Mouse (Mus musculus): Measurements from ENCODE around the gene Zfp654. TPM values are rescaled to one million over a fixed set of nuclear protein-coding genes. Genes with fewer than 3 reads are reported as not detected.

Zfp654 gene
- total and polyA plus RNA-seq, 2 experiments from 2014 or later = 3.3 to 8.9 TPM

DNA sequence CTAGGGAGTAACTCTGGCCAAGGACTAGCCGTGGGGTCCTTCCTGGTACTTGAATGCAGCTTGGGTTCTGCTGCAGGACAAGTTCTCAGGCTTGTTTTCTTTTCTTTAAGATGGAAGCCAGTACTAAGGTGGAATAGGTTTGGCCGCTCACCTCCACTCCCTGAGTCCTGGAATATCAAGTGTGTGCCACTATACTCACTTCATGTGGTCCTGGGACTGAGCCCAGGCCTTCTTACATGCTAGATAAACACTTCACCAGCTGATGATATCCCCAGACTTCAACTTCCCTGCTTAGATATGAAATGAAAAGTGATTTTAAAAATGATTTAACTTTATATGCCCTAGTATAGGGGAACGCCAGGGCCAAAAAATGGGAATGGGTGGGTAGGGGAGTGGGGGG is 25.9 kb upstream of the Zfp654 start:
- 81% methylated on average over 3 of the region's 3 CpGs for whole genome bisulfite sequencing
- ATAC-seq (ENCODE audit: insufficient read depth, low read depth) (no peak), DNase-seq (ENCODE audit: low spot score) (no peak)
- H3K27me3 ChIP-seq (ENCODE audit: control insufficient read depth, insufficient read depth, low read length) = no peaks in the 10 kb centered on the region
- no peaks in the 10 kb centered on the region for H3K4me1 ChIP-seq (ENCODE audit: control insufficient read depth, insufficient read depth)
- H3K27ac ChIP-seq (ENCODE audit: low read depth) = no peak overlapping the region
- no peak overlapping the region for H3K4me3 ChIP-seq (ENCODE audit: low read depth, low read length)
- H3K9ac ChIP-seq (replicated peaks; ENCODE audit: low read depth, low read length) = no peak overlapping the region
- H3K9me3 ChIP-seq (replicated peaks; ENCODE audit: control insufficient read depth, low read length) = no peaks in the 10 kb centered on the region
- no peak for TF ChIP-seq EP300 (IDR thresholded peaks at IDR 0.05; ENCODE audit: low read depth)
- no peak for TF ChIP-seq CTCF (IDR thresholded peaks at IDR 0.05; ENCODE audit: low read depth)
- no peaks in the 10 kb centered on the region for H3K36me3 ChIP-seq (replicated peaks; ENCODE audit: control insufficient read depth, insufficient read depth, low read length)
- H3K4me2 ChIP-seq (ENCODE audit: low read depth, low read length) = no peak overlapping the region

DNA sequence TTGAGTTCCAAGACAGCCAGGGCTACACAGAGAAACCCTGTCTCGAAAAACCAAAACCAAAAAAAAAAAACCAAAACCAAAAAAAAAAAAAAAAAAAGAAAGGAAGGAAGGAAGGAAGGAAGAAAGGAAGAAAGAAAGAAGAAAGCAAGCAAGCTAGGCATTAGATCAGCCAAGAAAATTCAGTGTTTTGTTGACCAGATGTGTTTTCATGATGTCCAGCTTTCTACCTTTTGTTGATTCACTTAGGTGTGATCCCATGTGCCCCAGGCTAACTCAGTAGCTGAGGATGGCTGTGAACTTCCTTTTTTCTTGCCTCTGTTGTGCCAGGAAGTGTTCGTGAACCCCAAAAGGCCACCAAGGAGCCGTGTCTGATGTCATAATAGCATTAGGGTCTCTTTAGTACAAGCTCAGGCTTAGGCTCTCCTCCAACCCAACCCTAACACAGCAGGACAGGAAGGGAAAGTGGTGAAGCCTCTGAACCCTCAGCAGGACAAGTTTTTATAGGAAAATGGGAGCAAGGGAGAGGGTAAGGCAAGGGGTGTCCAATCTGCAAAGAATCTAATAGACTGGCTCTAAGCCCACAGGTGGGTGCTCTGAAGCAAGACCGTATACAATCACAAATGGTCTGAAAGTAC is 25.3 kb upstream of the Zfp654 start:
- Histone ChIP-seq H3K27me3 (ENCODE audit: control insufficient read depth, insufficient read depth, low read length) (no peaks in the 10 kb centered on the region), H3K4me3 (ENCODE audit: low read depth, low read length) (no peak overlapping the region), H3K9me3 (replicated peaks; ENCODE audit: control insufficient read depth, low read length) (no peaks in the 10 kb centered on the region), H3K4me2 (ENCODE audit: low read depth, low read length) (no peak overlapping the region), H3K9ac (replicated peaks; ENCODE audit: low read depth, low read length) (no peak overlapping the region), H3K4me1 (ENCODE audit: control insufficient read depth, insufficient read depth) (no peaks in the 10 kb centered on the region), H3K27ac (ENCODE audit: low read depth) (no peak overlapping the region), H3K36me3 (replicated peaks; ENCODE audit: control insufficient read depth, insufficient read depth, low read length) (no peaks in the 10 kb centered on the region)
- DNase-seq (ENCODE audit: low spot score) = no peak
- TF ChIP-seq EP300 (IDR thresholded peaks at IDR 0.05; ENCODE audit: low read depth) (no peak), CTCF (IDR thresholded peaks at IDR 0.05; ENCODE audit: low read depth) (no peak)
- no peak for ATAC-seq (ENCODE audit: insufficient read depth, low read depth)
- WGBS = 74% methylated on average over 4 of the region's 4 CpGs

DNA sequence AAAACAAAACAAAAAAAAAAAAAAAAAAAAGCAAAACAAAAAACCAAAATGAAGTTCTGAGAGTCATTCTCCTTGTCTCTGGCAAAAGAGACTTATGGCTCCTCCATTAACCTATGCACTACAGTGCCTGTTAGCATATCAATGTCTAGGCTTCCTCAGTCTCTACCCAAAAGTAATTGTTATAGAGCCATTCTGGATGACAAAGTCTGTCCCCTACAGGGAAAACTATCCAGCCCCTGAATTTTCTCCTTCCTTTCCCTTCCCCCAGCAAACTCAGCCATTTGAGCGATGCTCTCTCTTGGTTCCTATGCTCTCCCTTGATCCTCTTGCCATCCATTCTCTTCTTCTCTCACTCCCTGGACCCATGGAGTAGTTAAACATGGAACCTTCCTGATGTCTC is 24.4 kb upstream of the Zfp654 start:
- Histone ChIP-seq H3K27me3 (ENCODE audit: control insufficient read depth, insufficient read depth, low read length) (no peaks in the 10 kb centered on the region), H3K36me3 (replicated peaks; ENCODE audit: control insufficient read depth, insufficient read depth, low read length) (no peaks in the 10 kb centered on the region), H3K9ac (replicated peaks; ENCODE audit: low read depth, low read length) (no peak overlapping the region), H3K4me3 (ENCODE audit: low read depth, low read length) (no peak overlapping the region), H3K9me3 (replicated peaks; ENCODE audit: control insufficient read depth, low read length) (no peaks in the 10 kb centered on the region), H3K27ac (ENCODE audit: low read depth) (no peak overlapping the region), H3K4me2 (ENCODE audit: low read depth, low read length) (no peak overlapping the region), H3K4me1 (ENCODE audit: control insufficient read depth, insufficient read depth) (no peaks in the 10 kb centered on the region)
- DNase-seq (ENCODE audit: low spot score) = no peak
- ATAC-seq (ENCODE audit: insufficient read depth, low read depth) = no peak
- TF ChIP-seq EP300 (IDR thresholded peaks at IDR 0.05; ENCODE audit: low read depth) = no peak
- TF ChIP-seq CTCF (IDR thresholded peaks at IDR 0.05; ENCODE audit: low read depth) = no peak
- 89% methylated on average over 1 of the region's 1 CpGs for WGBS

DNA sequence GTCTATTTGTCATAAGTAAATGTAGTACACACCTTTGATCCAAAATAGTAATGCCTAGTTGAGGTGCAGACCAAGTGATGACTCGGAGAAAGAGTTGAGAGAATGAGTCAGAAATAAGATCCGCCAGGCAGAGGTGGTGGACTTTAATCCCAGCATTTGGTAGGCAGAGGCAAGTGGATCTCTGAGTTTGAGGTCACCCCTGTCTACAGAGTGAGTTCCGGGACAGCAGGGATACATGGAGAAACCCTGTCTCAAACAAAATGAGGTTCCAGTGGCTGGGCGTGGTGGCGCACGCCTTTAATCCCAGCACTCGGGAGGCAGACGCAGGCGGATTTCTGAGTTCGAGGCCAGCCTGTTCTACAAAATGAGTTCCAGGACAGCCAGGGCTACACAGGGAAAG is 23.9 kb upstream of the Zfp654 start:
- DNase-seq (ENCODE audit: low spot score) = no peak
- no peak overlapping the region for H3K9ac ChIP-seq (replicated peaks; ENCODE audit: low read depth, low read length)
- no peaks in the 10 kb centered on the region for H3K4me1 ChIP-seq (ENCODE audit: control insufficient read depth, insufficient read depth)
- no peaks in the 10 kb centered on the region for H3K9me3 ChIP-seq (replicated peaks; ENCODE audit: control insufficient read depth, low read length)
- no peaks in the 10 kb centered on the region for H3K36me3 ChIP-seq (replicated peaks; ENCODE audit: control insufficient read depth, insufficient read depth, low read length)
- TF ChIP-seq EP300 (IDR thresholded peaks at IDR 0.05; ENCODE audit: low read depth) (no peak), CTCF (IDR thresholded peaks at IDR 0.05; ENCODE audit: low read depth) (no peak)
- 96% methylated on average over 10 of the region's 10 CpGs for WGBS
- H3K27me3 ChIP-seq (ENCODE audit: control insufficient read depth, insufficient read depth, low read length) = no peaks in the 10 kb centered on the region
- no peak overlapping the region for H3K27ac ChIP-seq (ENCODE audit: low read depth)
- ATAC-seq (ENCODE audit: insufficient read depth, low read depth) = no peak
- H3K4me3 ChIP-seq (ENCODE audit: low read depth, low read length) = no peak overlapping the region
- H3K4me2 ChIP-seq (ENCODE audit: low read depth, low read length) = no peak overlapping the region

DNA sequence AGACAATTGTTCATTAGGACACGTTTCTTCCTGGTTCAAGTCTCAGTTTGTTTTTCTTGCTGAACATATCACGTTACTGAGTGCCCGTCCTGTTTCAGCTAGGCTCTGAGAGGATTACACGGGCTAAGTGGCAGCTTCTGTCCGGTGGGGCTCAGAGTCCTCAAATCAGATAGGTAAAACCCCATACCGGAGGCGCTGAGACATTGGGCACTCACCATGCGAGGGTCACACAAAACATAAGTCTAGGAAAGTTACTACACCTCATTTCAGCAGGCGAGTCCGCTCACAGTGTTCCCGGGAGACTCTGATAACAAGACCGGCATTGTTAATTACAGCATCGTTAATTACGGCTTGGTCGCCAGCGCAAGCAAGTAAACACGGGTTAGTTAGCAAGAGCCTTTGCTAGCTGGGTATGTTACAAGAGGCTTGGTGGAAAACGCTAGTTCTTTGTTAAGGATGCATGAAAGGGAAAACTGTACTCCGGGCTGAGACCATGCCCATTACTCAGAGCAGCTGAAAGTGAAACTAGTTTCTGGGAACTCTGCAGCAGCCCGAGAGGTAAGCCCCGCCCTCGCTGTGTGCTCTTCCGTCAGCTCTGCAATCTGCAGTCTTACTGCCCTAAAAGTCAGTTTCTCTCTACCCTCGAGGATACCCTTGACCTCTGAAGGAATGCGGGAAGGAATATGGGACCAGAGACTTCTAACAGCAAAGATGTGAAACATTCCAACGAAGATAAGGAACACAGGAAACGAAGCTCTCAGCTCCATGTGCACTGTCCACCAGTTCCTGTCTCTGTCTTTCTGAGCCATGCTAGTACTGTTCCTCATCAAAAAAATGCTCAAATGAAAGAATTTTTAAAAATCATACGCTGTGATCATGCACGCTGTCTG is 22.2 kb upstream of the Zfp654 start:
- TF ChIP-seq CTCF (IDR thresholded peaks at IDR 0.05; ENCODE audit: low read depth) = no peak
- TF ChIP-seq EP300 (IDR thresholded peaks at IDR 0.05; ENCODE audit: low read depth) = no peak
- H3K4me1 ChIP-seq (ENCODE audit: control insufficient read depth, insufficient read depth) = no peaks in the 10 kb centered on the region
- peak overlapping the region; percentile 89 for H3K27ac ChIP-seq (ENCODE audit: low read depth)
- WGBS = 2% methylated on average over 29 of the region's 29 CpGs
- no peaks in the 10 kb centered on the region for H3K9me3 ChIP-seq (replicated peaks; ENCODE audit: control insufficient read depth, low read length)
- DNase-seq (ENCODE audit: low spot score) = peak; percentile 85
- peak overlapping the region; percentile 88 for H3K9ac ChIP-seq (replicated peaks; ENCODE audit: low read depth, low read length)
- H3K36me3 ChIP-seq (replicated peaks; ENCODE audit: control insufficient read depth, insufficient read depth, low read length) = no peaks in the 10 kb centered on the region
- ATAC-seq (ENCODE audit: insufficient read depth, low read depth) = peak; percentile 94
- H3K4me2 ChIP-seq (ENCODE audit: low read depth, low read length) = peak overlapping the region; percentile 71
- no peaks in the 10 kb centered on the region for H3K27me3 ChIP-seq (ENCODE audit: control insufficient read depth, insufficient read depth, low read length)
- peak overlapping the region; percentile 92 for H3K4me3 ChIP-seq (ENCODE audit: low read depth, low read length)
